Mouse (Mus musculus) heart, embryonic 12.5 days (tissue): ENCODE data around the gene Hist1h2be. TPM values are rescaled to one million over a fixed set of nuclear protein-coding genes. Genes with fewer than 3 reads are reported as not detected.
"Not testable (repeated sequence)": the region's sequence is repeated elsewhere in the genome, so short reads cannot be mapped to it uniquely, and the experiment has no call there.

Experiments
- ATAC-seq: fragments of 200-750 bp; cut with Nextera tagmentation; 2 replicates; pipeline ENCODE4 v1.8.0; 2017; ENCODE audit warnings: moderate TSS enrichment, moderate library complexity; ENCODE audit not compliant: insufficient number of reproducible peaks, low FRiP score
- H3K27ac ChIP-seq: fragments of 300-500 bp; sonication (generic); 2 replicates; pipeline ENCODE4 v1.5.1; 2016; ENCODE audit warnings: mild to moderate bottlenecking, moderate library complexity; ENCODE audit not compliant: poor library complexity, severe bottlenecking
- H3K27me3 ChIP-seq: fragments of 300-500 bp; sonication (generic); replicated peaks from 2 replicates; pipeline ENCODE4 v1.6.1; 2016; ENCODE audit warnings: mild to moderate bottlenecking, moderate library complexity
- H3K36me3 ChIP-seq: fragments of 300-500 bp; sonication (generic); 2 replicates; pipeline ENCODE4 v1.6.1; 2016; ENCODE audit warnings: mild to moderate bottlenecking, moderate library complexity
- H3K4me1 ChIP-seq: fragments of 300-500 bp; sonication (generic); replicated peaks from 2 replicates; pipeline ENCODE4 v1.6.1; 2016; ENCODE audit warnings: mild to moderate bottlenecking
- H3K4me2 ChIP-seq: fragments of 300-500 bp; sonication (generic); 2 replicates; pipeline ENCODE4 v1.6.1; 2016; ENCODE audit warnings: mild to moderate bottlenecking, moderate library complexity
- H3K4me3 ChIP-seq: fragments of 300-500 bp; sonication (generic); 2 replicates; pipeline ENCODE4 v1.5.1; 2016; ENCODE audit warnings: mild to moderate bottlenecking
- H3K9ac ChIP-seq: fragments of 300-500 bp; sonication (generic); 2 replicates; pipeline ENCODE4 v1.6.1; 2016; ENCODE audit warnings: mild to moderate bottlenecking, moderate library complexity
- H3K9me3 ChIP-seq: fragments of 300-500 bp; sonication (generic); replicated peaks from 2 replicates; pipeline ENCODE4 v1.6.1; 2016; ENCODE audit warnings: mild to moderate bottlenecking, moderate library complexity
- WGBS: fragments of 180-500 bp; shearing (Covaris S2); methylation state at CpG from one replicate; pipeline ENCODE4 v1.1.7; 2016; 5-methylcytosine and 5-hydroxymethylcytosine counted together
- polyA plus RNA-seq: library from polyadenylated mRNA; unstranded; fragments of >200 nt; fragmentation: Nextera tagmentation; extraction: Ambion mirVana; gene quantifications from 2 replicates; pipeline ENCODE4 v1.2.1, GENCODE M21; 2016

The Hist1h2be gene
- polyA plus RNA-seq, 1 experiment from 2014 or later = 1.2 TPM

DNA sequence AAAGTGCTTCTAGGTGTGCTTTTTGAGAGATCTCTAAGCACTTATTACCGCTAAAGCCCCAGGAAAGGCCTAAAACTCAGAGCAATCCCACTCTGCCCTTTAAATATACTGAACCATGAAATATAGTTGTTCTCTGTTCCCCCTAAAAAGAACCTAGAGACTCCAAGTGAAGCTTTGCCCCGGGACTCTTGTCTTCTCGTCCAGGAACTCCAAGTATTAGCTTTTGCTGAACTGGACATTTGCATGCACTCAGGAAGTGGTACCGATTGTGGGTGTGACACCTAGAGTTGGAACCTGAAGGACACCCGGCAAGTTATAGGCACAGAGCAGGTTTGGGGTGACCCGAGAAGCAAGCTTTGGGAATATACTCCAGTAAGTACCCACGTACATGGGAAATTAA, 29.7 kb downstream of the Hist1h2be start:
- H3K4me3 ChIP-seq = no peak overlapping the region
- no peak overlapping the region for H3K4me2 ChIP-seq
- H3K9ac ChIP-seq = no peak overlapping the region
- H3K27me3 ChIP-seq = no peaks in the 10 kb centered on the region
- no peak for ATAC-seq
- no peaks in the 10 kb centered on the region for H3K36me3 ChIP-seq
- WGBS = 85% methylated on average over 7 of the region's 7 CpGs
- H3K27ac ChIP-seq = no peak overlapping the region
- H3K9me3 ChIP-seq = no peaks in the 10 kb centered on the region
- H3K4me1 ChIP-seq = peaks cover 15% of the 10 kb centered on the region; the same call in 1 of the 2 replicates

DNA sequence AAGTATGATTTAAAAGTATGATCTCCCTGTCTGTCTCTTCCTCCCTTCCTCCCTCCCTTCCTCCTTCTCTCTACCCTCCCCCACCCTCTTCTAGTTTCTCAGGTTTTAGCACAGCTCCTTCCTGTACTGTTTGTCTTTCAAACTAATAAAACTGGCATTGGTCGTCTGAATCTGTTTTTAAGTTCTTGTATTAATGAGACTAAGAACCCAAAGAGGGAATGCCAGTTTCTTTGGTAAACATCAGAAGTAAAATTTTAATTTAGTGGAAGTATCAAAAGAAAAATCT, 34.0 kb downstream of the Hist1h2be start:
- Histone ChIP-seq H3K4me2 (peak overlapping the region; percentile 68), H3K9me3 (no peaks in the 10 kb centered on the region), H3K36me3 (no peaks in the 10 kb centered on the region), H3K27ac (peak overlapping the region; percentile 91), H3K27me3 (no peaks in the 10 kb centered on the region), H3K4me1 (peaks cover 18% of the 10 kb centered on the region), H3K9ac (peak overlapping the region; percentile 67), H3K4me3 (peak overlapping the region; percentile 46)
- 19% methylated on average over 1 of the region's 1 CpGs for WGBS
- ATAC-seq = no peak

DNA sequence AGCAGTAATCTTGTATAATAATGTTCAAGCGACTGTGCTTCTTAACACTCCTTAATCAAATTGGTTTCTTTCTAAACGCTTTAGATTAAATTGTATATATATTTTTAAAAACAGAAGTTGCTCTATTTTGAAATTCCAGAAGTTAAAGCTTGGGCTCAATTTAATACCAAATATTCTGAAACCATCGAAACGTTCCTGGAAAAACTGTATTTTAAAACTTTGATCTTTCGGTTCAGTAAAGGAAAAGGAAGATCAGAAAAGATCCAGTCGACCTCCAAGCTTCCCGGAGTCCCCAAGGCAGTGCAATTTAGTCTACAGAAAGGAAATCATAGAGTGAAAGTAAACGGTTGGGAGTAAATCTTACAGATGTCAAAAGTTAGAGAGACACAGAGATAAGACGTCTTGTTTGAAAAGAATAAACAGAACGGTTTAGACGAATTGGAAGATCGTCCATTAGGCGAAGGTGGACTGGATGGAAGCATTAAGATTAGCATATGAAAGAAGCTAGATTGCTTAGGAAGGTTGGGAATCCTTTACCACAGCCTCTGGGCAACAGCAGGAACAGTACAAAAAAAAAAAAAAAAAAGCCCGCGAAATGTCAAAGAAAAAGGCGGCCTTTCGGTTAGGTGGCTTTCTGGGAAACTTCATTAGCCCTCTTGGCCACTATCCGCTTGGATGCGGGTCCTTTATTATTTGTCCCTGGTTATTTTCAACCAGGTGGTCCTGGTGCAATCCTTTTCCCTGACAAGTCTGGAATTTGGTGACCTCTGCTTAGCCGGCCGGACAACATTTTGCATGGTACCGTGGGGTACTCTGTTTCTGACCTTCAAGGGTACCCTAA, 34.6 kb downstream of the Hist1h2be start:
- H3K36me3 ChIP-seq = no peaks in the 10 kb centered on the region
- peak overlapping the region; percentile 67 for H3K9ac ChIP-seq
- H3K4me2 ChIP-seq = peak overlapping the region; percentile 68
- peaks cover 19% of the 10 kb centered on the region for H3K4me1 ChIP-seq
- peak overlapping the region; percentile 91 for H3K27ac ChIP-seq
- H3K27me3 ChIP-seq = no peaks in the 10 kb centered on the region
- WGBS = 2% methylated on average over 22 of the region's 22 CpGs
- no peaks in the 10 kb centered on the region for H3K9me3 ChIP-seq
- H3K4me3 ChIP-seq = peak overlapping the region; percentile 46
- ATAC-seq = no peak

DNA sequence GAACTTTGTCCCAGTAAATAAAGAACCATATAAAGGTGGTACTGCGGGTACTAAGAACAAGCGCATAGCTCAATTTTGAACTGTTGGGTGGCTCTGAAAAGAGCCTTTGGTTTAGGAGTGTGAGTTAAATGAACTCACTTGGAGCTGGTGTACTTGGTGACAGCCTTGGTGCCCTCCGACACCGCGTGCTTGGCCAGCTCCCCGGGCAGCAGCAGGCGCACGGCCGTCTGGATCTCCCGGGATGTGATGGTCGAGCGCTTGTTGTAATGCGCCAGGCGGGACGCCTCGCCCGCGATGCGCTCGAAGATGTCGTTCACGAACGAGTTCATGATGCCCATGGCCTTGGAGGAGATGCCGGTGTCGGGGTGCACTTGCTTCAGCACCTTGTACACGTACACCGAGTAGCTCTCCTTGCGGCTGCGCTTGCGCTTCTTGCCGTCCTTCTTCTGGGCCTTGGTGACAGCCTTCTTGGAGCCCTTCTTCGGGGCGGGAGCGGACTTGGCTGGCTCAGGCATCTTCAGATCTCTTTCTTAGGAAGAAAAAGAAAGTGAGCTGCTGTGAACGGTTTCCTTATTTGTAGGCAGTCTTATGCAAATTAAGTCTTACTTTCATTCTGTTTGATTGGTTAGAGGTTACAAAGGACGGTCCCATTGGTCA, 35.4 kb downstream of the Hist1h2be start:
- Histone ChIP-seq H3K27ac (peak overlapping the region; percentile 97), H3K4me2 (peak overlapping the region; percentile 90), H3K9ac (peak overlapping the region; percentile 88), H3K4me1 (peaks cover 19% of the 10 kb centered on the region), H3K4me3 (peak overlapping the region; percentile 55)
- WGBS = 0% methylated on average over 34 of the region's 36 CpGs
- H3K27me3 ChIP-seq, H3K36me3 ChIP-seq, H3K9me3 ChIP-seq: not testable (repeated sequence)
- ATAC-seq = peak; percentile 87

DNA sequence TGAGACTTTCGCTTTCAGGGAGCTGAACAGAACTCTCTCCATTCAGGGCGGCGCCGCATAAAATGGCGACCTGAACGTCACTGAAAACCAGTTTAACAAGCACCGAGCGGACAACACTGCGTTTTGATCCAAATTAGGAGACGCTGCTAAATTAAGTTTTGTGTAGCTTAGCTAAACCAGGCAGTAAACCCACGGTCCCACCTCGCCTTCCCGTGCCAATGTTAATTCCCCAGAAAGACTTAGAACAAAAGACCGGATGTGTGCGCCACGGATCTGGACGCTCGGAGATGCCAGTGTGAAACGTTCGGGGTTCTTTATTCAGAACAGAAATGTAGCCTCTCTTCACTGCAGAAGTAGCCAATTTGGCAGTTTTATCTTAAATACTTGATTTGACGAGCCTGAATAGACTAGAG, 35.9 kb downstream of the Hist1h2be start:
- peak overlapping the region; percentile 90 for H3K4me2 ChIP-seq
- H3K4me1 ChIP-seq = peaks cover 19% of the 10 kb centered on the region

DNA sequence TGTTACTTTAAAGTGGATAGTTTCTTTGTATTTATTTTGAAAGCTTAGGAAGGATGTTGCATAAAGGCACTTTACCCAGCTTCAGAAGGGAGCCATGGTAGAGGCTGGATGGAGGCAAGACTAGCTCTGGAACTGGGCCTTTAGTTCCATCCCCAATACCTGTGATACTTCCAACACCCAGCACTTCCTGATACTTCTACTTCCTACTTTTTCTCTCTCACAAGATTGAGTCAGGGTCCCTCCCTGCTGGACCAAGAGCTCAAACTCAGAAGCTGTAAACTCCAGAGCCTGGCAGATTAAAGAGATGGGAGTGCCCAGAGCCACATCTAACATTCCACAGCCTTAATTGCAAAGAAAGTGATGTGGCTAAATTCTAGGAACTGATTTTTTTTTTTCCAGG, 36.6 kb downstream of the Hist1h2be start:
- Histone ChIP-seq H3K4me1 (peaks cover 19% of the 10 kb centered on the region), H3K9me3 (no peaks in the 10 kb centered on the region), H3K4me3 (peak overlapping the region; percentile 17; the same call in 1 of the 2 replicates), H3K36me3 (no peaks in the 10 kb centered on the region), H3K4me2 (peak overlapping the region; percentile 62), H3K27ac (peak overlapping the region; percentile 97), H3K27me3 (no peaks in the 10 kb centered on the region), H3K9ac (peak overlapping the region; percentile 61)
- no peak for ATAC-seq

More for the DNA sequence above, 35.9 kb downstream of the Hist1h2be start:
- ATAC-seq = no peak
- Histone ChIP-seq H3K9ac (peak overlapping the region; percentile 88), H3K27ac (peak overlapping the region; percentile 97), H3K27me3 (no peaks in the 10 kb centered on the region), H3K4me3 (peak overlapping the region; percentile 55), H3K36me3 (no peaks in the 10 kb centered on the region), H3K9me3 (no peaks in the 10 kb centered on the region)
- under 1% methylated on average over 21 of the region's 21 CpGs for WGBS

- ATAC-seq = no peak
- Histone ChIP-seq H3K4me2 (no peak overlapping the region), H3K9ac (0 out of 2 replicates have a peak overlapping the region, but pooled peaks have one; percentile 12), H3K9me3 (no peaks in the 10 kb centered on the region), H3K36me3 (no peaks in the 10 kb centered on the region), H3K4me1 (peaks cover 19% of the 10 kb centered on the region), H3K4me3 (0 out of 2 replicates have a peak overlapping the region, but pooled peaks have one; percentile 9), H3K27me3 (no peaks in the 10 kb centered on the region), H3K27ac (peak overlapping the region; percentile 65)
Measured at GRCm38 (mm10) chr13:23583387-23584068, 37.4 kb downstream of the Hist1h2be start.

GRCm38 (mm10) chr13:23582219-23583056, 38.5 kb downstream of the Hist1h2be start:
- H3K27me3 ChIP-seq = no peaks in the 10 kb centered on the region
- H3K9ac ChIP-seq = peak overlapping the region; percentile 69
- peaks cover 19% of the 10 kb centered on the region for H3K4me1 ChIP-seq
- ATAC-seq = no peak
- peak overlapping the region; percentile 45 for H3K4me3 ChIP-seq
- peak overlapping the region; percentile 65 for H3K27ac ChIP-seq
- H3K9me3 ChIP-seq = no peaks in the 10 kb centered on the region
- H3K36me3 ChIP-seq = no peaks in the 10 kb centered on the region
- 12% methylated on average over 6 of the region's 6 CpGs for WGBS
- H3K4me2 ChIP-seq = peak overlapping the region; percentile 71

DNA sequence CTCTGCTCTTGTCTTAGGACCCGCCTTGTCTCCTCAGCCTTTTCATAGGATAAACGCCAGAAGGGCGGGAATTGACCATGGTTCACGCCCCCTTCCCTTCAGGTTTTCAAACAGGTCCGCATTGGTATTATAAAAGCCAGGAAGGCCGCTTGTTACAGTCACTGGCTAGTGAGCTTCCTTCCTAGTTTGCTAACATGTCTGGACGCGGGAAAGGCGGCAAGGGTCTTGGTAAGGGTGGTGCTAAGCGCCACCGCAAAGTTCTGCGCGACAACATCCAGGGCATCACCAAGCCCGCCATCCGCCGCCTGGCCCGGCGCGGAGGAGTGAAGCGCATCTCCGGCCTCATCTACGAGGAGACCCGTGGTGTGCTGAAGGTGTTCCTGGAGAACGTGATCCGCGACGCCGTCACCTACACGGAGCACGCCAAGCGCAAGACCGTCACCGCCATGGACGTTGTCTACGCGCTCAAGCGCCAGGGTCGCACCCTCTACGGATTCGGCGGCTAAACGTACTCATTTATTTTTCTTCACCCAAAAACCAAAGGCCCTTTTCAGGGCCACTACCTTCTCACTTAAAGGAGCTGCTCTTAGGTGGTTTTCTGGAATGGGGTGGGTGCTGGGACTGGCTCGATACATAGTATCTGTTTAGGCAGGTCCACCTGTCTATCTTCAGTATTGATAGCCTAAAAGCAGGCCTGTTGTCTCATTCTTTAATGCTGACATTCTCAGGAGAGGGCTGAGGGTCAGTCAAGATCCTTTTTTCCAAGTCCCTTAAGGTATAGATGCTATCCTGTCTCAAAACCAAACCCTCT, 39.3 kb downstream of the Hist1h2be start, which contains the start of gene Hist1h4d:
Gene Hist1h4d, plus strand, starts transcription at position 191 of the 811 bp plus-strand sequence.
- Histone ChIP-seq H3K4me2 (peak within 1 kb of the TSS; percentile 71), H3K27me3 (no peaks in the 10 kb centered on the region), H3K4me1 (peaks cover 24% of the 10 kb centered on the region), H3K9ac (peak within 1 kb of the TSS; percentile 69), H3K27ac (peak within 1 kb of the TSS; percentile 65), H3K36me3 (no peaks in the 10 kb centered on the region), H3K9me3 (no peaks in the 10 kb centered on the region), H3K4me3 (peak within 1 kb of the TSS; percentile 45)
- peak; percentile 88 for ATAC-seq
- WGBS = under 1% methylated on average over 43 of the region's 43 CpGs

GRCm38 (mm10) chr13:23577835-23578234, 43.1 kb downstream of the Hist1h2be start:
- WGBS = 87% methylated on average over 1 of the region's 1 CpGs
- no peaks in the 10 kb centered on the region for H3K9me3 ChIP-seq
- H3K4me3 ChIP-seq = no peak overlapping the region
- no peak overlapping the region for H3K27ac ChIP-seq
- no peaks in the 10 kb centered on the region for H3K27me3 ChIP-seq
- peaks cover 24% of the 10 kb centered on the region for H3K4me1 ChIP-seq
- H3K36me3 ChIP-seq = no peaks in the 10 kb centered on the region
- no peak overlapping the region for H3K4me2 ChIP-seq
- no peak overlapping the region for H3K9ac ChIP-seq
- ATAC-seq = no peak
